Mouse (Mus musculus): ENCODE results near the gene Rcan2. TPM values are rescaled to one million over a fixed set of nuclear protein-coding genes. Genes with fewer than 3 reads are reported as not detected.

Rcan2 gene
- 2.0 TPM in 2 replicates for polyA plus RNA-seq (2016; fragmentation: Nextera tagmentation; extraction: Ambion mirVana)

- Histone ChIP-seq H3K4me2 (peak within 1 kb of the TSS; percentile 96), H3K9me3 (no peaks in the 10 kb centered on the region), H3K36me3 (no peaks in the 10 kb centered on the region), H3K27ac (no peak within 1 kb of the TSS), H3K4me3 (replicated peaks) (peak within 1 kb of the TSS; percentile 62), H3K27me3 (peaks cover 54% of the 10 kb centered on the region), H3K9ac (replicated peaks) (peak within 1 kb of the TSS; percentile 63), H3K4me1 (replicated peaks) (peaks cover 6% of the 10 kb centered on the region; the same call in 1 of the 2 replicates)
- WGBS = 3% methylated on average over 7 of the region's 7 CpGs
- peak; percentile 68; the same call in 1 of the 2 replicates for ATAC-seq (ENCODE audit: insufficient number of reproducible peaks, insufficient read depth, low FRiP score, low TSS enrichment, low read depth)
Observed at GRCm38 (mm10) chr17:43801077-43801476, at the start of gene Rcan2. Gene Rcan2, plus strand, starts transcription at chr17:43801351.

GRCm38 (mm10) chr17:43752811-43753210 lies 48.3 kb upstream of the Rcan2 start:
- no peak for ATAC-seq (ENCODE audit: insufficient number of reproducible peaks, insufficient read depth, low FRiP score, low TSS enrichment, low read depth)
- Histone ChIP-seq H3K9ac (replicated peaks) (no peak overlapping the region), H3K36me3 (no peaks in the 10 kb centered on the region), H3K4me1 (replicated peaks) (no peaks in the 10 kb centered on the region), H3K9me3 (no peaks in the 10 kb centered on the region), H3K4me2 (no peak overlapping the region), H3K27ac (no peak overlapping the region), H3K4me3 (replicated peaks) (no peak overlapping the region), H3K27me3 (no peaks in the 10 kb centered on the region)
- 86% methylated on average over 1 of the region's 1 CpGs for WGBS

GRCm38 (mm10) chr17:43754687-43755086 lies 46.5 kb upstream of the Rcan2 start:
- Histone ChIP-seq H3K4me2 (no peak overlapping the region), H3K27ac (no peak overlapping the region), H3K9me3 (no peaks in the 10 kb centered on the region), H3K36me3 (no peaks in the 10 kb centered on the region), H3K9ac (replicated peaks) (no peak overlapping the region), H3K27me3 (no peaks in the 10 kb centered on the region), H3K4me1 (replicated peaks) (no peaks in the 10 kb centered on the region), H3K4me3 (replicated peaks) (no peak overlapping the region)
- WGBS = 67% methylated on average over 5 of the region's 5 CpGs
- ATAC-seq (ENCODE audit: insufficient number of reproducible peaks, insufficient read depth, low FRiP score, low TSS enrichment, low read depth) = no peak

- no peaks in the 10 kb centered on the region for H3K36me3 ChIP-seq
- no peak overlapping the region for H3K27ac ChIP-seq
- H3K9ac ChIP-seq (replicated peaks) = no peak overlapping the region
- no peaks in the 10 kb centered on the region for H3K9me3 ChIP-seq
- H3K4me3 ChIP-seq (replicated peaks) = no peak overlapping the region
- no peaks in the 10 kb centered on the region for H3K4me1 ChIP-seq (replicated peaks)
- no peak overlapping the region for H3K4me2 ChIP-seq
- ATAC-seq (ENCODE audit: insufficient number of reproducible peaks, insufficient read depth, low FRiP score, low TSS enrichment, low read depth) = no peak
- 54% methylated on average over 15 of the region's 15 CpGs for WGBS
- H3K27me3 ChIP-seq = no peaks in the 10 kb centered on the region
Observed at GRCm38 (mm10) chr17:43758607-43759259, 42.4 kb upstream of the Rcan2 start.

- no peak overlapping the region for H3K9ac ChIP-seq (replicated peaks)
- 83% methylated on average over 4 of the region's 4 CpGs for WGBS
- H3K4me1 ChIP-seq (replicated peaks) = no peaks in the 10 kb centered on the region
- no peak overlapping the region for H3K27ac ChIP-seq
- H3K27me3 ChIP-seq = no peaks in the 10 kb centered on the region
- H3K9me3 ChIP-seq = no peaks in the 10 kb centered on the region
- H3K36me3 ChIP-seq = no peaks in the 10 kb centered on the region
- H3K4me3 ChIP-seq (replicated peaks) = no peak overlapping the region
- no peak overlapping the region for H3K4me2 ChIP-seq
- ATAC-seq (ENCODE audit: insufficient number of reproducible peaks, insufficient read depth, low FRiP score, low TSS enrichment, low read depth) = no peak
Observed at GRCm38 (mm10) chr17:43784531-43784930, 16.6 kb upstream of the Rcan2 start.

- Histone ChIP-seq H3K27me3 (no peaks in the 10 kb centered on the region), H3K9me3 (no peaks in the 10 kb centered on the region), H3K4me1 (replicated peaks) (no peaks in the 10 kb centered on the region), H3K4me2 (no peak overlapping the region), H3K36me3 (no peaks in the 10 kb centered on the region), H3K9ac (replicated peaks) (no peak overlapping the region), H3K27ac (no peak overlapping the region), H3K4me3 (replicated peaks) (no peak overlapping the region)
- ATAC-seq (ENCODE audit: insufficient number of reproducible peaks, insufficient read depth, low FRiP score, low TSS enrichment, low read depth) = no peak
- WGBS = 89% methylated on average over 5 of the region's 5 CpGs
Observed at GRCm38 (mm10) chr17:43788222-43788621, 12.9 kb upstream of the Rcan2 start.

- Histone ChIP-seq H3K4me3 (replicated peaks) (no peak overlapping the region), H3K36me3 (no peaks in the 10 kb centered on the region), H3K27ac (no peak overlapping the region), H3K9me3 (no peaks in the 10 kb centered on the region), H3K4me2 (no peak overlapping the region), H3K27me3 (no peaks in the 10 kb centered on the region), H3K4me1 (replicated peaks) (no peaks in the 10 kb centered on the region), H3K9ac (replicated peaks) (no peak overlapping the region)
- ATAC-seq (ENCODE audit: insufficient number of reproducible peaks, insufficient read depth, low FRiP score, low TSS enrichment, low read depth) = no peak
Observed at GRCm38 (mm10) chr17:43789376-43789775, 11.8 kb upstream of the Rcan2 start.

GRCm38 (mm10) chr17:43791751-43792150 lies 9.4 kb upstream of the Rcan2 start:
- H3K27me3 ChIP-seq = no peaks in the 10 kb centered on the region
- H3K9me3 ChIP-seq = no peaks in the 10 kb centered on the region
- H3K36me3 ChIP-seq = no peaks in the 10 kb centered on the region
- 84% methylated on average over 3 of the region's 3 CpGs for WGBS
- H3K9ac ChIP-seq (replicated peaks) = no peak overlapping the region
- no peak for ATAC-seq (ENCODE audit: insufficient number of reproducible peaks, insufficient read depth, low FRiP score, low TSS enrichment, low read depth)
- H3K4me3 ChIP-seq (replicated peaks) = no peak overlapping the region
- no peak overlapping the region for H3K27ac ChIP-seq
- H3K4me1 ChIP-seq (replicated peaks) = no peaks in the 10 kb centered on the region
- H3K4me2 ChIP-seq = no peak overlapping the region

- H3K27ac ChIP-seq = no peak overlapping the region
- no peak overlapping the region for H3K4me2 ChIP-seq
- H3K4me3 ChIP-seq (replicated peaks) = no peak overlapping the region
- no peak for ATAC-seq (ENCODE audit: insufficient number of reproducible peaks, insufficient read depth, low FRiP score, low TSS enrichment, low read depth)
- H3K9ac ChIP-seq (replicated peaks) = no peak overlapping the region
- H3K9me3 ChIP-seq = no peaks in the 10 kb centered on the region
- peaks cover 4% of the 10 kb centered on the region for H3K27me3 ChIP-seq
- no peaks in the 10 kb centered on the region for H3K36me3 ChIP-seq
- no peaks in the 10 kb centered on the region for H3K4me1 ChIP-seq (replicated peaks)
- WGBS = 69% methylated on average over 1 of the region's 1 CpGs
Observed at GRCm38 (mm10) chr17:43794731-43795280, 6.3 kb upstream of the Rcan2 start.

- WGBS = under 1% methylated on average over 52 of the region's 55 CpGs
- H3K4me1 ChIP-seq (replicated peaks) = peaks cover 6% of the 10 kb centered on the region; the same call in 1 of the 2 replicates
- H3K9me3 ChIP-seq = no peaks in the 10 kb centered on the region
- H3K27ac ChIP-seq = no peak overlapping the region
- H3K9ac ChIP-seq (replicated peaks) = peak overlapping the region; percentile 63
- peak overlapping the region; percentile 96 for H3K4me2 ChIP-seq
- H3K36me3 ChIP-seq = no peaks in the 10 kb centered on the region
- peak; percentile 71 for ATAC-seq (ENCODE audit: insufficient number of reproducible peaks, insufficient read depth, low FRiP score, low TSS enrichment, low read depth)
- peaks cover 54% of the 10 kb centered on the region for H3K27me3 ChIP-seq
- H3K4me3 ChIP-seq (replicated peaks) = peak overlapping the region; percentile 62
Observed at GRCm38 (mm10) chr17:43801595-43802373, 633 bp downstream of the Rcan2 start.

- Histone ChIP-seq H3K27me3 (peaks cover 54% of the 10 kb centered on the region), H3K4me1 (replicated peaks) (peaks cover 6% of the 10 kb centered on the region; the same call in 1 of the 2 replicates), H3K4me3 (replicated peaks) (peak overlapping the region; percentile 62), H3K27ac (no peak overlapping the region), H3K9ac (replicated peaks) (no peak overlapping the region), H3K36me3 (no peaks in the 10 kb centered on the region), H3K4me2 (peak overlapping the region; percentile 96), H3K9me3 (no peaks in the 10 kb centered on the region)
- no peak for ATAC-seq (ENCODE audit: insufficient number of reproducible peaks, insufficient read depth, low FRiP score, low TSS enrichment, low read depth)
- WGBS = 65% methylated on average over 11 of the region's 11 CpGs
Observed at GRCm38 (mm10) chr17:43802414-43802813, 1.3 kb downstream of the Rcan2 start.

Measured in limb, embryonic 12.5 days (tissue).